Mouse (Mus musculus): Measurements from ENCODE around the gene Mrpl33. TPM values are rescaled to one million over a fixed set of nuclear protein-coding genes. Genes with fewer than 3 reads are reported as not detected.
A peak's percentile ranks its signal among the peaks of the same experiment; 100 is the strongest.

The Mrpl33 gene
- total and polyA plus RNA-seq, 3 experiments = 47.7 to 332 (median 281) TPM

- no peak overlapping the region for H3K27ac ChIP-seq
- intact Hi-C loops (cut with DNase I) = loop anchor here (5.0 kb wide), 1 partner anchor 304 kb away; no protein-coding TSS in a partner anchor
- H3K4me1 ChIP-seq (ENCODE audit: control insufficient read depth, insufficient read depth, low read length) = peaks cover 12% of the 10 kb centered on the region
- H3K36me3 ChIP-seq (ENCODE audit: control insufficient read depth, insufficient read depth, low read length) = peaks cover under 1% of the 10 kb centered on the region
- WGBS = 90% methylated on average over 3 of the region's 3 CpGs
- no peak for DNase-seq
- H3K27me3 ChIP-seq (ENCODE audit: control insufficient read depth, insufficient read depth, low read length) = no peaks in the 10 kb centered on the region
- no peak overlapping the region for H3K9ac ChIP-seq (ENCODE audit: low read depth, low read length)
- H3K4me3 ChIP-seq = no peak overlapping the region
- no peak for TF ChIP-seq CTCF (IDR thresholded peaks at IDR 0.05)
- no peak for TF ChIP-seq EP300 (IDR thresholded peaks at IDR 0.05; ENCODE audit: insufficient read depth, low read depth, low read length)
- no peaks in the 10 kb centered on the region for H3K79me2 ChIP-seq (replicated peaks; ENCODE audit: control insufficient read depth, insufficient read depth, low read length)
Observed at GRCm38 (mm10) chr5:31573722-31574121, 23.0 kb upstream of the Mrpl33 start.

DNA sequence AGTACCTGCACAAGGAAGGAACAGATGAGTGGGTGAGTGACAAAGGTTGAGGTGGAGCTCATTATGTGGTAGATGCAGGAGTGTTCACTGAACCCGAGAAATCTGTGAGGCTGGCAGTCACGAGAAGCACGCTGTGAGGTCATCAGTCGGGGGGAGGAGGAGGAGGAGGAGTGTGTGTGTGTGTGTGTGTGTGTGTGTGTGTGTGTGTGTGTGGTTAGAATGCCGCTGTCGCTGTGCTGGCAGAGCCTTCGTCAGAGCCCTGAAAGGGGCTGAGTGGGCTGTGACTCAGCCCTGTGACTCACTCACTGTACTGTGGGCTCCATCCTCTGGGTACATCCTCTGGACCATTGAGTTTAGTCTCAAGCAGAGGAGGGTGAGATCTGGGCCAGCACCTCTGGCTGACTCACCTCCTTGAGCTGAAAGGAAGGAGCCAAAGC, 20.2 kb upstream of the Mrpl33 start:
- DNase-seq = peak in 1 of 2 experiments; percentile 39
- Histone ChIP-seq H3K27me3 (ENCODE audit: control insufficient read depth, insufficient read depth, low read length) (no peaks in the 10 kb centered on the region), H3K79me2 (replicated peaks; ENCODE audit: control insufficient read depth, insufficient read depth, low read length) (no peaks in the 10 kb centered on the region), H3K4me3 (no peak overlapping the region), H3K27ac (no peak overlapping the region), H3K9ac (ENCODE audit: low read depth, low read length) (no peak overlapping the region), H3K4me1 (ENCODE audit: control insufficient read depth, insufficient read depth, low read length) (peaks cover 8% of the 10 kb centered on the region), H3K36me3 (ENCODE audit: control insufficient read depth, insufficient read depth, low read length) (no peaks in the 10 kb centered on the region)
- intact Hi-C loops (cut with DNase I) = no loop called here
- WGBS = 35% methylated on average over 7 of the region's 7 CpGs
- no peak for TF ChIP-seq EP300 (IDR thresholded peaks at IDR 0.05; ENCODE audit: insufficient read depth, low read depth, low read length)
- TF ChIP-seq CTCF (IDR thresholded peaks at IDR 0.05) = no peak
- no peak for TF ChIP-seq POLR2A (IDR thresholded peaks at IDR 0.05; ENCODE audit: insufficient read depth, low read depth, low read length)

GRCm38 (mm10) chr5:31581263-31581662, 15.5 kb upstream of the Mrpl33 start:
- Histone ChIP-seq H3K36me3 (ENCODE audit: control insufficient read depth, insufficient read depth, low read length) (no peaks in the 10 kb centered on the region), H3K79me2 (replicated peaks; ENCODE audit: control insufficient read depth, insufficient read depth, low read length) (no peaks in the 10 kb centered on the region), H3K4me1 (ENCODE audit: control insufficient read depth, insufficient read depth, low read length) (peaks cover 2% of the 10 kb centered on the region), H3K9ac (ENCODE audit: low read depth, low read length) (no peak overlapping the region), H3K27me3 (ENCODE audit: control insufficient read depth, insufficient read depth, low read length) (no peaks in the 10 kb centered on the region), H3K27ac (no peak overlapping the region), H3K4me3 (no peak overlapping the region)
- intact Hi-C loops (cut with DNase I) = no loop called here
- WGBS = 70% methylated on average over 6 of the region's 6 CpGs
- DNase-seq = no peak
- TF ChIP-seq CTCF (IDR thresholded peaks at IDR 0.05) = no peak
- no peak for TF ChIP-seq EP300 (IDR thresholded peaks at IDR 0.05; ENCODE audit: insufficient read depth, low read depth, low read length)
- no peak for TF ChIP-seq POLR2A (IDR thresholded peaks at IDR 0.05; ENCODE audit: insufficient read depth, low read depth, low read length)

DNA sequence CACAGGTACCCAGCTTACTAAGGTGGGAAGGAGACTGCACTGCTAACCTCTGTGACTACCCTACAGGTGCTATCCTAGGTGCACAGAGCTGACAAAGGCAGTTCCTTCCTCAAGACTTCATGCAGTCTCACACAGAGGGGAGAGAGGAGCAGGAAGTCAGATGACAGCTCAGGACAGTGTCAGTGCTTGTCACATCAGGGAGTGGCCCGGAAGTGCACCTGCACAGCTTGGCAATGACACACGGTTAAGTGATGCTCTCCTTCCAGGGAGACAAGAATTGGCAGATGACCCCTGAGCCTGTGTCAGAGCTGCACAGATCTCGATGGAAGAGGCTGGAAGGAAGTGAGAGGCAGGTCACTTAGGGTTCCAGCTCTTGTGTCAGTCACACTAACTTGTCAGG, 14.8 kb upstream of the Mrpl33 start:
- no peak for TF ChIP-seq POLR2A (IDR thresholded peaks at IDR 0.05; ENCODE audit: insufficient read depth, low read depth, low read length)
- TF ChIP-seq EP300 (IDR thresholded peaks at IDR 0.05; ENCODE audit: insufficient read depth, low read depth, low read length) = no peak
- TF ChIP-seq CTCF (IDR thresholded peaks at IDR 0.05) = no peak
- Histone ChIP-seq H3K27ac (no peak overlapping the region), H3K4me1 (ENCODE audit: control insufficient read depth, insufficient read depth, low read length) (no peaks in the 10 kb centered on the region), H3K79me2 (replicated peaks; ENCODE audit: control insufficient read depth, insufficient read depth, low read length) (no peaks in the 10 kb centered on the region), H3K9ac (ENCODE audit: low read depth, low read length) (no peak overlapping the region), H3K36me3 (ENCODE audit: control insufficient read depth, insufficient read depth, low read length) (no peaks in the 10 kb centered on the region), H3K27me3 (ENCODE audit: control insufficient read depth, insufficient read depth, low read length) (no peaks in the 10 kb centered on the region), H3K4me3 (no peak overlapping the region)
- intact Hi-C loops (cut with DNase I) = no loop called here
- 40% methylated on average over 3 of the region's 3 CpGs for whole genome bisulfite sequencing
- no peak for DNase-seq

- Histone ChIP-seq H3K36me3 (ENCODE audit: control insufficient read depth, insufficient read depth, low read length) (no peaks in the 10 kb centered on the region), H3K4me1 (ENCODE audit: control insufficient read depth, insufficient read depth, low read length) (0 out of 2 replicates have a peak, but pooled peaks cover 2% of the 10 kb centered on the region), H3K27ac (no peak overlapping the region), H3K4me3 (no peak overlapping the region), H3K9ac (ENCODE audit: low read depth, low read length) (no peak overlapping the region), H3K27me3 (ENCODE audit: control insufficient read depth, insufficient read depth, low read length) (no peaks in the 10 kb centered on the region), H3K79me2 (replicated peaks; ENCODE audit: control insufficient read depth, insufficient read depth, low read length) (no peaks in the 10 kb centered on the region)
- intact Hi-C loops (cut with DNase I) = no loop called here
- WGBS = 89% methylated on average over 2 of the region's 2 CpGs
- TF ChIP-seq EP300 (IDR thresholded peaks at IDR 0.05; ENCODE audit: insufficient read depth, low read depth, low read length) (no peak), CTCF (IDR thresholded peaks at IDR 0.05) (no peak), POLR2A (IDR thresholded peaks at IDR 0.05; ENCODE audit: insufficient read depth, low read depth, low read length) (no peak)
- DNase-seq = no peak
Observed at GRCm38 (mm10) chr5:31583261-31583660, 13.5 kb upstream of the Mrpl33 start.

- H3K27ac ChIP-seq = no peak overlapping the region
- WGBS = 93% methylated on average over 4 of the region's 4 CpGs
- H3K36me3 ChIP-seq (ENCODE audit: control insufficient read depth, insufficient read depth, low read length) = no peaks in the 10 kb centered on the region
- H3K9ac ChIP-seq (ENCODE audit: low read depth, low read length) = no peak overlapping the region
- intact Hi-C loops (cut with DNase I) = no loop called here
- no peak overlapping the region for H3K4me3 ChIP-seq
- H3K27me3 ChIP-seq (ENCODE audit: control insufficient read depth, insufficient read depth, low read length) = no peaks in the 10 kb centered on the region
- no peak for DNase-seq
- 0 out of 2 replicates have a peak, but pooled peaks cover 2% of the 10 kb centered on the region for H3K4me1 ChIP-seq (ENCODE audit: control insufficient read depth, insufficient read depth, low read length)
- TF ChIP-seq POLR2A (IDR thresholded peaks at IDR 0.05; ENCODE audit: insufficient read depth, low read depth, low read length) (no peak), EP300 (IDR thresholded peaks at IDR 0.05; ENCODE audit: insufficient read depth, low read depth, low read length) (no peak), CTCF (IDR thresholded peaks at IDR 0.05) (no peak)
- no peaks in the 10 kb centered on the region for H3K79me2 ChIP-seq (replicated peaks; ENCODE audit: control insufficient read depth, insufficient read depth, low read length)
Observed at GRCm38 (mm10) chr5:31585526-31585925, 11.2 kb upstream of the Mrpl33 start.
